ENCODE assay signal across 7 mouse cellular contexts in genomic region chr5:140506096-140506794, GRCm38 (mm10). TPM values are rescaled to one million over a fixed set of nuclear protein-coding genes. Genes with fewer than 3 reads are reported as not detected.
DNase-seq lines count a peak whose midpoint lies in the region; ATAC-seq and TF ChIP-seq lines count a peak whose summit lies in the region.

No protein-coding gene starts in this region.

- H3K9me3 ChIP-seq in lung, embryonic 14.5 days (ENCODE audit: low read depth, low read length) = no peaks in the 10 kb centered on the region
- no peaks in the 10 kb centered on the region for H3K9me3 ChIP-seq in heart, embryonic 13.5 days
- H3K9me3 ChIP-seq in liver, embryonic 15.5 days (replicated peaks) = no peaks in the 10 kb centered on the region

- H3K4me1 ChIP-seq in lung, embryonic 14.5 days (ENCODE audit: insufficient read depth) = peaks cover 16% of the 10 kb centered on the region
- H3K4me1 ChIP-seq in brown adipose tissue, adult 24 weeks (ENCODE audit: control insufficient read depth, insufficient read depth, insufficient read length, low read length) = peaks cover 35% of the 10 kb centered on the region
- H3K4me1 ChIP-seq in heart, embryonic 13.5 days = peaks cover 70% of the 10 kb centered on the region
- peaks cover 84% of the 10 kb centered on the region for H3K4me1 ChIP-seq in liver, embryonic 15.5 days (replicated peaks)

- peak overlapping the region; percentile 68 for H3K4me3 ChIP-seq in lung, embryonic 14.5 days (ENCODE audit: low read depth, low read length)
- H3K4me3 ChIP-seq in brown adipose tissue, adult 24 weeks (ENCODE audit: insufficient read depth, low read depth, low read length) = peak overlapping the region; percentile 65
- H3K4me3 ChIP-seq in heart, embryonic 13.5 days = peak overlapping the region; percentile 64
- H3K4me3 ChIP-seq in liver, embryonic 15.5 days (replicated peaks) = peak overlapping the region; percentile 61

- TF ChIP-seq CTCF in lung, embryonic 14.5 days (IDR thresholded peaks at IDR 0.05; ENCODE audit: low read depth) = no peak

- no peaks in the 10 kb centered on the region for H3K36me3 ChIP-seq in lung, embryonic 14.5 days (ENCODE audit: insufficient read depth)
- H3K36me3 ChIP-seq in heart, embryonic 13.5 days = no peaks in the 10 kb centered on the region
- H3K36me3 ChIP-seq in liver, embryonic 15.5 days (replicated peaks) = no peaks in the 10 kb centered on the region

- 23% methylated on average over 22 of the region's 22 CpGs for WGBS in lung, embryonic 14.5 days
- WGBS in heart, embryonic 13.5 days = 38% methylated on average over 22 of the region's 22 CpGs
- WGBS in liver, embryonic 15.5 days (ENCODE audit: insufficient replicate concordance) = 19% methylated on average over 22 of the region's 22 CpGs

- no peaks in the 10 kb centered on the region for H3K27me3 ChIP-seq in lung, embryonic 14.5 days (ENCODE audit: insufficient read depth, low read length)
- H3K27me3 ChIP-seq in heart, embryonic 13.5 days (replicated peaks) = no peaks in the 10 kb centered on the region
- H3K27me3 ChIP-seq in liver, embryonic 15.5 days = no peaks in the 10 kb centered on the region

- ATAC-seq in lung, embryonic 14.5 days (ENCODE audit: insufficient read depth) = peak; percentile 5; the same call in 1 of the 2 replicates
- ATAC-seq in heart, embryonic 13.5 days (ENCODE audit: extremely low read depth, insufficient number of reproducible peaks, low FRiP score, low TSS enrichment) = no peak
- no peak for ATAC-seq in liver, embryonic 15.5 days (ENCODE audit: insufficient read depth)

- peak; percentile 49 for DNase-seq in lung, embryonic 14.5 days
- no peak for DNase-seq in lung, postnatal 14 days
- peak; percentile 11 for DNase-seq in retina, postnatal 1 day
- no peak for DNase-seq in gastrocnemius, adult 18-20 months (ENCODE audit: low spot score)

- H3K27ac ChIP-seq in lung, embryonic 14.5 days (ENCODE audit: low read depth) = no peak overlapping the region
- 0 out of 2 replicates have a peak overlapping the region, but pooled peaks have one; percentile 14 for H3K27ac ChIP-seq in brown adipose tissue, adult 24 weeks (replicated peaks; ENCODE audit: low read depth, low read length)
- H3K27ac ChIP-seq in heart, embryonic 13.5 days (replicated peaks) = peak overlapping the region; percentile 37; the same call in 1 of the 2 replicates
- H3K27ac ChIP-seq in liver, embryonic 15.5 days (replicated peaks) = peak overlapping the region; percentile 70

- peak overlapping the region; percentile 69 for H3K9ac ChIP-seq in lung, embryonic 14.5 days
- peak overlapping the region; percentile 83 for H3K9ac ChIP-seq in heart, embryonic 13.5 days
- peak overlapping the region; percentile 44 for H3K9ac ChIP-seq in liver, embryonic 15.5 days

- peak overlapping the region; percentile 89 for H3K4me2 ChIP-seq in lung, embryonic 14.5 days
- H3K4me2 ChIP-seq in heart, embryonic 13.5 days = peak overlapping the region; percentile 87
- peak overlapping the region; percentile 84 for H3K4me2 ChIP-seq in liver, embryonic 15.5 days

RNA-seq across cellular contexts. Expression of gene Chst12, which starts 0.9 kb away (rescaled TPM):
- 21.5 and 22.0 TPM in 2 replicates for polyA plus RNA-seq in lung, embryonic 14.5 days (2014; fragmentation: Nextera tagmentation; extraction: Ambion mirVana)
- polyA plus RNA-seq in brown adipose tissue, adult 24 weeks (2012; ENCODE audit: insufficient read depth, insufficient read length, missing spikeins) = 11.4 and 23.1 TPM in 2 replicates
- polyA plus RNA-seq in heart, embryonic 13.5 days (2015; fragmentation: Nextera tagmentation; extraction: Ambion mirVana) = 16.2 and 17.5 TPM in 2 replicates
- 8.9 and 10.4 TPM in 2 replicates for polyA plus RNA-seq in liver, embryonic 15.5 days (2015; fragmentation: Nextera tagmentation; extraction: Ambion mirVana)
- 1 to 10 TPM; 4.2 to 5.0 TPM for total RNA-seq in gastrocnemius, adult 18-20 months (2021)

RNA-seq across cellular contexts. Expression of gene Grifin, which starts 58.6 kb away (rescaled TPM):
- not detected in 2 replicates for polyA plus RNA-seq in lung, embryonic 14.5 days (2014; fragmentation: Nextera tagmentation; extraction: Ambion mirVana)
- not detected in 2 replicates for polyA plus RNA-seq in brown adipose tissue, adult 24 weeks (2012; ENCODE audit: insufficient read depth, insufficient read length, missing spikeins)
- not detected in 2 replicates for polyA plus RNA-seq in heart, embryonic 13.5 days (2015; fragmentation: Nextera tagmentation; extraction: Ambion mirVana)
- polyA plus RNA-seq in liver, embryonic 15.5 days (2015; fragmentation: Nextera tagmentation; extraction: Ambion mirVana) = 1.4 and 1.9 TPM in 2 replicates
- not detected for total RNA-seq in gastrocnemius, adult 18-20 months (2021)

Comparison
In these comparisons a context has a peak if more than half of its experiments do, and no peak if none do; other contexts are left out.
1. DNase-seq: peak in lung, embryonic 14.5 days (single experiment) and retina, postnatal 1 day (single experiment); none in lung, postnatal 14 days (single experiment) and gastrocnemius, adult 18-20 months (single experiment).
2. Peak in every context shown above with its lines, with median percentiles within 50 percentile points of each other: H3K4me2 ChIP-seq, H3K4me3 ChIP-seq and H3K9ac ChIP-seq.